Mouse (Mus musculus): ENCODE results near the gene Mtf1. TPM values are rescaled to one million over a fixed set of nuclear protein-coding genes. Genes with fewer than 3 reads are reported as not detected.

Mtf1 gene
- total RNA-seq, 2 experiments from 2014 or later, result 11.1 to 12.1 TPM

DNA sequence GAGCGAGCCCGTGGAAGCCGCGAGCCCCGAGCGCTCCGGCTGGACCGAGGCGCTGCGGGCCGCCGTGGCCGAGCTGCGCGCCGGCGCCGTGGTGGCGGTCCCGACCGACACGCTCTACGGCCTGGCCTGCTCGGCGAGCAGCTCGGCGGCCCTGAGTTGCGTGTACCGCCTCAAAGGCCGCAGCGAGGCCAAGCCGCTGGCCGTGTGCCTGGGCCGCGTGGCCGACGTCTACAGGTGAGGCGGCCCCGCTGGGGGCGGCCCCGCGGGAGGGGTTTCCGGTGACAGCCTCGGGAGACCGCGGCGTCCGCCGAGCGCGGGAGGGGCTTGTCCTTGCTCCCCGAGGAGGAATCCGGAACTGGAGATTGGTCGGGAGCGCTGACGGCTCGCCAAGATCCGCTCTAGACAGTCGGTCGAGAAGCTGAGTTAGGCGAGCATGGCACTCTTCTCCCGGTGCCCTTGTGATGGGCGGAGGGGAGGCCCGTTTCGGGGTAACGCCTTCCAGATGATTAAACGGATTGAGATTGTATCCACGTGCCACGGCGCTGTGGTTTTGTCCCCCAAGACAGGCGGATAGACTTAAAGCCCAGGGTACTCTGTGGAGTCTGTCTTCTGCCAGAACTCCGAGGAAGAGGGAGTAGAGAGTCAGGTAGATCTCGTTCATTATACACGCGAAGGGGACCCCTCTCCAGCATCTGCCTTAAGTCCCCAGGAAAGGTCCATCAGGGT, 49.2 kb downstream of the Mtf1 start, which contains the start of gene 1110065P20Rik:
TSS of gene 1110065P20Rik (minus strand) at position 264 of the 726 bp plus-strand sequence.
- DNase-seq (ENCODE audit: low spot score), result peak; percentile 46

DNA sequence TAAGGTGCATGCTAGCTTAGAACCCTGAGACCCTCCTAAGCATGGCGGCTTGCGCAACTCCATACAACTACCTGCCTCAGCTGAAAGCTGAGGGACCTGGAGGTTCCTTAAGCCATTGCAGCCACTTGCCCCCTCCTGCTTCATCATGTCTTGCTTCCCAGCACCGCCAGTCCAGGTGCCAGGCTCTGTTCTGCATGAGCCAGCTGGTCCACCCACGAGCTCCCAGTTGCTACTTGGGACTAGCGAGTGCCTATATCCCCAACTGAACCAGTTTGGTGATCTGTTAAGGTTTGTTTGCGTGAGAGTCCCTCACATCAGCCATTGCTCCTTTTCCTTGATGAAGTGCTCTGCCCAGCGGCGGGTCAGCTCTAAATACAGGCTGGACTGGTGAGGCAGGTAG, 54.4 kb downstream of the Mtf1 start:
- no peak for DNase-seq (ENCODE audit: low spot score)

DNA sequence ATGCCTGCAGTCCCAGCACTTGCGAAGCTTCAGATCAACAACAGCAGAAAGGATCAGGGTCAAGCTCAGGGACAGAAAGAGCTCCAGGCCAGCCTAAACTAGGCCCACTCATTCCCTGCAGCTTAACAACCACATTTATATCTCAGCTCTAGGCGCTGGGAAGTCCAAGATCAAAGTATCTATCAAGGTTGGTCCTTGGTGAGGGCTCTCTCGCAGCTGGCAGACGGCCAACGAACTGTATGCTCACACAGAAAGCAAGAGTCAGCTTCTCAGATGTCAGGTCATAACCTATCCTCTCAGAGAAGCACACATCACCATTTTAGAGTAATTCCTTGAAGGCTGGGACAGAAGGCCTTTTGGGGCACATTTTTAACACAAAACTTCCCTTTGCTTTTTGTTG, 56.5 kb downstream of the Mtf1 start:
- DNase-seq (ENCODE audit: low spot score), result no peak

DNA sequence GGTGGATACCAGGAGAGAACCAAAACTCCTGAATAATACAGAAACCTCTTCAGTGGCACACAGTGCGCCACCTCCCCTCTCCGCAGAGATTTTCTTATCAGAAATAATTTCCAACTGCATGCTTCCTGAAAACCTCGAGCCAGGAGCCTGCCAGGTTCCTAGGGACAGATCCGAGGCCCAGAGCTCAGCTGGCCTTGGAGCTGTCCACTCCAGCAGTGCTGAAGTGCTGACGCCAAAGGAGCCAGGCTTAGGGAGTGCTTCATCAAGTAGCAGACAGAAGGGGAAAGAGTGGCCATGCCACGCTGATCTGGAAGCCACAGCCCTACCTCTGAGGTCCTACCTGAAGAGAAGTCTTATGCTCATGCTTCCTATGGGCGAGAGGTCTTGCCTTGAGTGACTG, 58.5 kb downstream of the Mtf1 start:
- peak; percentile 42 for DNase-seq (ENCODE audit: low spot score)

DNA sequence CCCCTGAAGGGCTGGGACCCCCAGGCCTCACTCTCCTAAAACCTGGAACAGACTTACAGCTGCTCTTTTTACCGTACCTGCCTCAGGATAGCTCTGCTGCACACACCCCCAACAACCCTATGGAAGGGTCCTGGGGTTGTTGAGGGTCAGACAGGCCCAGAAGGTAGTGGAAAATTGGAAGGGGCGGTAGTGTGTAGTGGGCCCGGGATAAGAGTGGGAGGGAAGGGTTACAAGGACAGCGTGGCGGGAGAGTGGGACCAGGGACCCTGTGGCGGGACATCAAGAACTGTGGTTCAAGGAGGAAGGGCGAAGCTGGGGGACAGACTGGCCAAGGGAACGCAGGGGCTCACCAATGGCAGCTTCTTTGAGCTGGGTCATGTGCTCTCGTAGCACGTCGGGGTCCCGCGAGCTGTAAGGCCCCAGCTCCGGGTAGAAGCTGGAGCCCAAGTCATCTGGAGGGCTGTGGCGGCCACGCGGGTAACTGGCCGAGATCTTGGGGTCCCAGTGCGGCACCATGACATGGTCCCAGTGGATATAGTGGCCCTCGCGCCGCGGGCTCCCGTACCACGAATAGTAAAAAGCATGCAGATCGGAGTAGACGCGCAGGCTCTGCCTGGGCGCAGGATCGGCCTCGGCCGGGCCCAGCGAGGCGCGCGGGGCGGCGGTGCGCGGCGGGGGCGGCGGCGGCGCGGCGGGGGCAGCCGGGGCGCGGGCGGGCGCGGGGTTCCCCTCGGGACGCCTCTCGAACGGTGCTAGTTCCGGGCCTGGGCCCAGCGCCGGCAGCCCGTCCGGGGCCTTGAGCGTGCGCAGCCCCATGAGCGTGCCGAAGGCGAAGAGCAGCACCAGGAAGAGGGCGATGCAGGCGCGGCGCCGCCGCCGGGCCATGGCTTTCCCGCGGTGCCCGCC, 59.6 kb downstream of the Mtf1 start, which contains the start of gene Maneal:
TSS of gene Maneal (minus strand) at position 889 of the 906 bp plus-strand sequence.
- DNase-seq (ENCODE audit: low spot score), result no peak

DNA sequence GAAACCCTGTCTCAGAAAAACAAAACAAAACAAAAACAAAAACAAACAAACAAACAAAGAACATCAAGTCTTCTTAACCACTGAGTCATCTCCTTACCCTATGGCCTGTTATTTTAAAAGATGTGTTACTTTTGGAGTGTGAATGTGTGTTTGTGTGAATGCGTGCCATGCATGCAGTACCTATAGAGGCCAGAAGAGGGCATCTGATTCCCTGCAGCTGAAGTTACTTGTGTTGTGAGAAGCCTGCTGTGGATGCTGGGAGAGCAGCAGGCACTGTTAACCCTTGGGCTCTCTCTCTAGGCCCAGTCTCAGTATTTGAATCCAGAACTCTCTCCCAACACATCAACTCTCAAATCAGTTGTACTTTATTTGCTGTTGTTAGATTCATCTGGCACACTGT, 70.8 kb downstream of the Mtf1 start:
- no peak for DNase-seq (ENCODE audit: low spot score)

DNA sequence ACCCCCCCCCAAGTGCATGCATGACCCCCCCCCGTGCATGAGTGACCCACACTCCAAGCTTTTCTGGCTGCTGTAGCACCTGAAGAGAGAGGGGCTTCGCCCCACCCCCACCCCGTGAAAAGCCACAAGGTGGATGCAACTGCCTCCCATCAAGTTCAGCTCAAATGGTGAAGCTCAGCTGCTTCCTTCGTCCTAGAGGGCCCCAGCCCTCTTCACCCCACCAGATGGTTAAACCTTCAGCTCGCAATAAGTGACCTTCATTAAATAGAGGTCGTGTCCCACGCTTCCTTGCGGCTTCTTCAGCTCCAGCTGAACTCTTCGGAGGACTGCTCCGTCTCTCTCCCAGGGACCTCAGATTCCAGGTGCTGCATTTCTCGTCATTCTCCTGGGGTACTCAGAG, 78.7 kb downstream of the Mtf1 start, which contains the start of gene Epha10:
TSS of gene Epha10 (plus strand) at position 301 of the 400 bp plus-strand sequence.
- DNase-seq (ENCODE audit: low spot score), result no peak

DNA sequence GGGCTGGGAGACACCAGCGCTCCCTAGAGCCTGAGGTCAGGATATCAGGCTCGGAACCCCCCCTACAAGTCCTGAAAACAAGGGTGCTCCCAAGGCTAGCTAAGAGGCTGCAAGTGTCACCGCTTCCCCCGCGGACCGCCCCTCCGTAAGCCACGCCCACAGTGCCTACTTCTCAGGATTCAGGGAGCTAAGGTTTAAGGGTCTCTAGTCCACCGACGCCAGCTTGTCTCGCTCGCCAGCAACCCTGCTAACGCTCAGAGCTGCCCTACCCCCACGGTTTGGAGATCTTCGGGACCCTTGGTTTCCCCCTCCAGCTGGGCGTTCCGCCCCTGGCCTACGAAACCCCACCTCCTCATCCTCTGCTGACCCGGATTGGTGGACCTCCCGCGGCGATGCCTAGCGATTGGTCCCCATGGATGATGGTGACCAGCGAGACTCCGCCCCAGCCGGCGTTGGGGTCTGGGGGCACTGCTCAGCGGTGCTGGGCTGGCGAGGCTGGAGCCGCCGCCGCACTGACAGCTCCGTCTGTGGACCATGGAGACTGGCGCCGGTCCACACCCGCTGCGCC, 79.5 kb downstream of the Mtf1 start:
- no peak for DNase-seq (ENCODE audit: low spot score)

DNA sequence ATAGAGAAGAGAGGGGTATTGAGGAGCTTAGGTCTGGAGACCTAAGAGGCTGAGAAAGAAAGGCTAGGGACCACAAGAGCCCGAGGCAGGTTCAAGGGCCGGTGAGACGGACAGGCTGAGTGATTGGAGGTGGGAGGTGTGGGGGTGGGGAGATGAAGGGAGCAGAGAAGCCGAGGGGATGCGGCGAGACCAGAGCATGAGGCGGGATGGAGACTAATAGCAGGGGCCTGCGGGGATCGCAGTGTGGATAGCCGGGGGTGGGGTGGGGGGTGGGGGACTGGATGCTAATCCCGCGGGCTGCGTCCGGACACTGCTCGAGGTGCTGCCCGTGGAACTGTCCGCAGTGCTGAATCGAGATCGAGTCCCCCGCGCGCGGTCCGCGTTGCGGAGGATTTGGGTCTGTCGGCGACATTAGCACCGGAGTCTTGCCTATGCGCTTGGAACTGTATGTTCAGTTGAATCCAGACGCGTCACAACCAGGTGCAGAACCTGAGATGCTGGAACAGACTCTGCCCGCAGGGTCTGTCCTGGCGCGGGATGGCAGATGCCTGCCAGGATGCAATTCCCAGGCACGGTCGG, 80.3 kb downstream of the Mtf1 start:
- no peak for DNase-seq (ENCODE audit: low spot score)

DNA sequence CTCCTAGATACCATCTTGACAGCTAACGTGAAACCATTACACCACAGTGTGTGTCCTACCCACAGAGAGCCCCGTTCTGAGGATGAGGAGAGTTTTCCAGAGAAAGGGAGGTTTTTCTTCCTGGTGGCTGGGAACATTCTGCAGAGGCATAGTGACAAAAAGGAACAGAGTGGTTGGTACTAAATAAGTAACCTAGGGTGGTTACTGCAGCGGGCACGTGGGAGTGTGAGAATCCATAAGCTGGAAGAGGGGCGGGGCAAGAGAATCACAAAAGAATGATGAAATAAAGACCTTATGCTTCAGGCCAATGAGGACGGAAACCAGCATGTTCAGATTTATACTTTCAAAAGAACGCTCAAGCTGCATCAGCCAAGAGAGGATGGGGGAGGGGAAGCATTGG, 86.8 kb downstream of the Mtf1 start:
- no peak for DNase-seq (ENCODE audit: low spot score)

DNA sequence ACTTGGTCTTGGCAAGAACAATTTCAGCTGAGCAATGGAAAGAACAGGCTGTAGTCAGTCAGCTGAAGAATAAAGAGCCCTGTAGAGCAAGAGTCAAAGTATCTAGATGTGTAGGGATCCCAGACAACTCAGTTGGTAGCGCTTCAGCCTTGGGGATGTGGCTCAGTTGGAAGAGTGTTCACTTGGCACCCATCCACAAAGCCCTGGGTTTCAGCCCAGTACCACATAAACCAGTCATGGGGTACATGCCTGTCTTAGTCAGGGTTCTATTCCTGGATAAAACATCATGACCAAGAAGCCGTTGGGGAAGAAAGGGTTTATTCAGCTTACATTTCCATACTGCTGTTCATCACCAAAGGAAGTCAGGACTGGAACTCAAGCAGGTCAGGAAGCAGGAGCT, 88.0 kb downstream of the Mtf1 start:
- DNase-seq (ENCODE audit: low spot score), result no peak

DNA sequence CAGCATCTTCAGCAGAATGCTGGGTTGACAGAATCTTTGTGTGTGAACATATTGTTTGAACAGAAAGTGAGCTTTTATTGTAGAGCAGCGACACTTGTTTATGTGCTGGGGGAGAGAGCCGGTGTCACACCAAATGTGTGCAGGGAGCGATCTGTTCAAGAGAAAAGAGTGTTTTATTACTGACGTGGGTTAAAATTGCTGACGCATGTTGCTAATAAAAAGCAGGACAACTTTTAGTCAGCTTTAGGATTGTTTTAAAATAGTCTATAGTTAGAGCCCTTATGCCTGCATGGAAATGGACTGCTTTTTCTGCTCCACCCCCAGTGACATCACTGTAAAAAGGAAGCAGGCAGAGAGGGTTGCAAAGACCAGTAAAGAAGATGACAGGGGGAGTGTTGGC, 88.9 kb downstream of the Mtf1 start:
- no peak for DNase-seq (ENCODE audit: low spot score)

DNA sequence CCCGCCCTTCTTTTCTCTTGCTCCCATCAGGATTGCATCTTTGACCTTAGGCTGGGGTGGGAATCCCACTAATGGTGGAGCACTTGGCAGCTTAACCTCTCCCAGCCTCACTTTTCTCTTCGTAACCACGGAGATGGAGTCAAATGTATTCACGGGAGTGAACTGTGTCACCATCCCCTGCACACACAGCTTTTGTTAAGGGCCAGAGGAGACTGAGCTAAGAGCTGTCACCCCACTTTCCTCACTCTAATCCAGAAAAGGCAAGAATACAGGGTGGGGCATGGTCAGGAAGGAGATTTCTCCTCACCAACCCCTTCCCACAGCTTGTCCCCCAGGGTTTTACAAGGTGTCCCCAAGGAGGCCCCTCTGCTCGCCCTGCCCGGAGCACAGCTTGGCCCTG, 91.9 kb downstream of the Mtf1 start:
- DNase-seq (ENCODE audit: low spot score), result no peak

DNA sequence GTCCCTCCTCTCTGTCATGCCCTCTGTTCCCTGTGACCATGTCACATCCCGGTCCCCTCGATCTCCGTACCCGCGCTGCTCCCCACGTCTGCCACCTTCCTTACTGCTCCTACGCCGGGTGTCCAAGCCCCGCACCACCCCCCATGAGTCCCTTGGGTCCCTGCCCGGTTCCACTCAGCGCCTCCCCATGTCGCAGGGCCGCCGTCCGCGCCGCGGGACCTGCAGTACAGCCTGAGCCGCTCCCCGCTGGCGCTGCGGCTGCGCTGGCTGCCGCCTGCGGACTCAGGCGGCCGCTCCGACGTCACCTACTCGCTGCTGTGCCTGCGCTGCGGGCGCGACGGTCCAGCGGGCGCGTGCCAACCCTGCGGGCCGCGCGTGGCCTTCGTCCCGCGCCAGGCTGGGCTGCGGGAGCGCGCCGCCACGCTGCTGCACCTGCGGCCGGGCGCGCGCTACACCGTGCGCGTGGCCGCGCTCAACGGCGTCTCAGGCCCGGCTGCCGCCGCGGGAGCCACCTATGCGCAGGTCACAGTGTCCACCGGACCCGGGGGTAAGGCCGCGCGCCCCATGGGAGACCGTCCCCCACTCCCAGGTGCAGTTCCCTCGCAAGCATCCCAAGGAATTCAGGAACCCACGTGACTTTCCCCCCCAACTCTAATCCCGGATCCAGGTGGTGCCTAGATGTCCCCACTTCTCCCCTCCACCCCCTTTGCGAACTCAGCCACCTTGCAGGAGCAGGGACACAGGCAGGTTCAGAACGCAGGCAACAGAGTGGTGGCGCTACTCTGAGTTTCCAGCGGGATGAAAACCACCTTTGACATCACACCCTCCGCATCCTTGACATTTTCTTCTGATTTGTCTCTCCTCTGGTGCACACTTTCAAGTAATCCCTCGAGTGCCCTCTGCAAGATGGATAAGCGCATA, 92.9 kb downstream of the Mtf1 start:
- no peak for DNase-seq (ENCODE audit: low spot score)

DNA sequence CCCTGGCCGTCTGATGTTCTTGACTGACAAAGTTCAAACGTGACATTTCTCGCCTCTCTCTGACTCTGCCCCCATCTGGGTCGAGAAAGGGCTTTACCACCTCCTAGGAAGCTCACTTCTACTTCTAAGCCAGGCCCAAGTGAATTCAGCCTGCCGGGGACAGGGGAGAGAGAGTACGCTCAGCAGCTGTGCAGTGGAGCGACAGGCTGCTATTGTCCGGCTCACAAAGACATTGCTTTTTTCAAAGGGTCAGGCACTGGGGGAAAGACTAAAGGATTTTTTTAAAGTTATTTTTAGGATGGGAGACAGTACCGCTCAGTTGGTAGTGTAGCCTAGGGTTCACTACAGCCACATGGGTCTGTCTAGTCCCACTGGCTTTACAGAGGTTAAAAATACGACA, 96.5 kb downstream of the Mtf1 start:
- DNase-seq (ENCODE audit: low spot score), result no peak

Other genes starting within 250 kb of the Mtf1 start
- not detected for gene 3100002H09Rik, start 191.3 kb upstream of the Mtf1 start, total RNA-seq (2021)
- under 1 TPM; 0.31 to 0.39 TPM for gene Pou3f1, start 145.3 kb upstream of the Mtf1 start, total RNA-seq (2021)
- gene Utp11, start 108.5 kb upstream of the Mtf1 start, total RNA-seq (2021), result 10 to 100 TPM; 18.4 to 22.7 TPM
- gene Fhl3, start 101.4 kb upstream of the Mtf1 start, total RNA-seq (2021), result 100 to 1,000 TPM; 271 to 315 TPM
- gene Sf3a3, start 87.3 kb upstream of the Mtf1 start, total RNA-seq (2021), result 10 to 100 TPM; 12.7 to 13.9 TPM
- gene Inpp5b, start 60.3 kb upstream of the Mtf1 start, total RNA-seq (2021), result 1 to 10 TPM; 7.4 to 8.1 TPM
- gene Yrdc, start 48.6 kb downstream of the Mtf1 start, total RNA-seq (2021), result 10 to 100 TPM; 10.4 to 11.9 TPM
- gene 1110065P20Rik, start 49.1 kb downstream of the Mtf1 start, total RNA-seq (2021), result 10 to 100 TPM; 19.7 to 23.0 TPM
- under 1 TPM; 0.23 to 0.52 TPM for gene Maneal, start 60.1 kb downstream of the Mtf1 start, total RNA-seq (2021)
- not detected for gene Epha10, start 78.8 kb downstream of the Mtf1 start, total RNA-seq (2021)
- 1 to 10 TPM; 6.2 to 6.5 TPM for gene 9930104L06Rik, start 134.9 kb downstream of the Mtf1 start, total RNA-seq (2021)
- gene Cdca8, start 137.2 kb downstream of the Mtf1 start, total RNA-seq (2021), result under 1 TPM in 1 of 2 experiments, not detected in 1; 0.62 TPM
- under 1 TPM; 0.23 to 0.59 TPM for gene Rspo1, start 184.3 kb downstream of the Mtf1 start, total RNA-seq (2021)
- gene Gnl2, start 214.5 kb downstream of the Mtf1 start, total RNA-seq (2021), result 10 to 100 TPM; 30.8 to 31.1 TPM